Mouse (Mus musculus): Measurements from ENCODE around the gene Krt79. TPM values are rescaled to one million over a fixed set of nuclear protein-coding genes. Genes with fewer than 3 reads are reported as not detected.

The Krt79 gene
- polyA plus RNA-seq, 1 experiment from 2014 or later = not detected

- Histone ChIP-seq H3K27ac (ENCODE audit: low read length) (no peak overlapping the region), H3K36me3 (ENCODE audit: control insufficient read depth, insufficient read depth, low read length) (no peaks in the 10 kb centered on the region), H3K9ac (ENCODE audit: low read depth, low read length) (no peak overlapping the region), H3K4me3 (ENCODE audit: low read length) (no peak overlapping the region), H3K4me2 (ENCODE audit: low read depth, low read length) (no peak overlapping the region), H3K9me3 (ENCODE audit: control insufficient read depth, low read length) (no peaks in the 10 kb centered on the region), H3K4me1 (ENCODE audit: control insufficient read depth, insufficient read depth, low read length) (no peaks in the 10 kb centered on the region), H3K27me3 (replicated peaks; ENCODE audit: control insufficient read depth, insufficient read depth, low read length) (no peaks in the 10 kb centered on the region)
- ATAC-seq = no peak
- 78% methylated on average over 2 of the region's 2 CpGs for WGBS
Observed at GRCm38 (mm10) chr15:101916072-101916471, 24.1 kb downstream of the Krt79 start.

- Histone ChIP-seq H3K9ac (ENCODE audit: low read depth, low read length) (no peak overlapping the region), H3K4me3 (ENCODE audit: low read length) (no peak overlapping the region), H3K27me3 (replicated peaks; ENCODE audit: control insufficient read depth, insufficient read depth, low read length) (no peaks in the 10 kb centered on the region), H3K4me2 (ENCODE audit: low read depth, low read length) (no peak overlapping the region), H3K4me1 (ENCODE audit: control insufficient read depth, insufficient read depth, low read length) (no peaks in the 10 kb centered on the region), H3K36me3 (ENCODE audit: control insufficient read depth, insufficient read depth, low read length) (no peaks in the 10 kb centered on the region), H3K9me3 (ENCODE audit: control insufficient read depth, low read length) (no peaks in the 10 kb centered on the region), H3K27ac (ENCODE audit: low read length) (no peak overlapping the region)
- WGBS = 82% methylated on average over 5 of the region's 5 CpGs
- no peak for ATAC-seq
Observed at GRCm38 (mm10) chr15:101904849-101905248, 35.3 kb downstream of the Krt79 start.

- WGBS = 48% methylated on average over 12 of the region's 12 CpGs
- Histone ChIP-seq H3K36me3 (ENCODE audit: control insufficient read depth, insufficient read depth, low read length) (no peaks in the 10 kb centered on the region), H3K9ac (ENCODE audit: low read depth, low read length) (no peak overlapping the region), H3K4me3 (ENCODE audit: low read length) (no peak overlapping the region), H3K27me3 (replicated peaks; ENCODE audit: control insufficient read depth, insufficient read depth, low read length) (no peaks in the 10 kb centered on the region), H3K4me2 (ENCODE audit: low read depth, low read length) (no peak overlapping the region), H3K4me1 (ENCODE audit: control insufficient read depth, insufficient read depth, low read length) (no peaks in the 10 kb centered on the region), H3K9me3 (ENCODE audit: control insufficient read depth, low read length) (no peaks in the 10 kb centered on the region), H3K27ac (ENCODE audit: low read length) (no peak overlapping the region)
- no peak for ATAC-seq
Observed at GRCm38 (mm10) chr15:101902171-101903149, 37.7 kb downstream of the Krt79 start.

- no peaks in the 10 kb centered on the region for H3K27me3 ChIP-seq (replicated peaks; ENCODE audit: control insufficient read depth, insufficient read depth, low read length)
- H3K4me3 ChIP-seq (ENCODE audit: low read length) = no peak overlapping the region
- no peaks in the 10 kb centered on the region for H3K4me1 ChIP-seq (ENCODE audit: control insufficient read depth, insufficient read depth, low read length)
- WGBS = 91% methylated on average over 4 of the region's 4 CpGs
- no peaks in the 10 kb centered on the region for H3K36me3 ChIP-seq (ENCODE audit: control insufficient read depth, insufficient read depth, low read length)
- no peak overlapping the region for H3K27ac ChIP-seq (ENCODE audit: low read length)
- ATAC-seq = no peak
- no peak overlapping the region for H3K4me2 ChIP-seq (ENCODE audit: low read depth, low read length)
- H3K9me3 ChIP-seq (ENCODE audit: control insufficient read depth, low read length) = no peaks in the 10 kb centered on the region
- H3K9ac ChIP-seq (ENCODE audit: low read depth, low read length) = no peak overlapping the region
Observed at GRCm38 (mm10) chr15:101895216-101895615, 44.9 kb downstream of the Krt79 start.

- Histone ChIP-seq H3K4me2 (ENCODE audit: low read depth, low read length) (no peak within 1 kb of the TSS), H3K9me3 (ENCODE audit: control insufficient read depth, low read length) (no peaks in the 10 kb centered on the region), H3K4me3 (ENCODE audit: low read length) (no peak within 1 kb of the TSS), H3K27ac (ENCODE audit: low read length) (no peak within 1 kb of the TSS), H3K4me1 (ENCODE audit: control insufficient read depth, insufficient read depth, low read length) (no peaks in the 10 kb centered on the region), H3K36me3 (ENCODE audit: control insufficient read depth, insufficient read depth, low read length) (no peaks in the 10 kb centered on the region), H3K27me3 (replicated peaks; ENCODE audit: control insufficient read depth, insufficient read depth, low read length) (no peaks in the 10 kb centered on the region), H3K9ac (ENCODE audit: low read depth, low read length) (no peak within 1 kb of the TSS)
- 65% methylated on average over 4 of the region's 4 CpGs for WGBS
- no peak for ATAC-seq
Observed at GRCm38 (mm10) chr15:101892820-101893219, 47.3 kb downstream of the Krt79 start, which contains the start of gene Krt76. Gene Krt76, minus strand, starts transcription at chr15:101892920.

- no peaks in the 10 kb centered on the region for H3K36me3 ChIP-seq (ENCODE audit: control insufficient read depth, insufficient read depth, low read length)
- WGBS = 30% methylated on average over 11 of the region's 11 CpGs
Observed at GRCm38 (mm10) chr15:101879776-101880175, 60.3 kb downstream of the Krt79 start.

More at GRCm38 (mm10) chr15:101879776-101880175, 60.3 kb downstream of the Krt79 start:
- no peak for ATAC-seq
- no peak overlapping the region for H3K4me3 ChIP-seq (ENCODE audit: low read length)
- H3K27ac ChIP-seq (ENCODE audit: low read length) = no peak overlapping the region
- H3K4me1 ChIP-seq (ENCODE audit: control insufficient read depth, insufficient read depth, low read length) = no peaks in the 10 kb centered on the region
- H3K27me3 ChIP-seq (replicated peaks; ENCODE audit: control insufficient read depth, insufficient read depth, low read length) = peaks cover 6% of the 10 kb centered on the region
- no peaks in the 10 kb centered on the region for H3K9me3 ChIP-seq (ENCODE audit: control insufficient read depth, low read length)
- H3K4me2 ChIP-seq (ENCODE audit: low read depth, low read length) = no peak overlapping the region
- H3K9ac ChIP-seq (ENCODE audit: low read depth, low read length) = no peak overlapping the region

Small RNA genes lying within 50 kb of the gene (microRNA-seq; reads per million reads assigned to microRNA genes)
- not detected for gene Gm44356

Other genes with a start within 250 kb of the Krt79 start
- gene Krt6a, start 246.0 kb downstream of the Krt79 start, polyA plus RNA-seq (2015; fragmentation: Nextera tagmentation; extraction: Ambion mirVana) = 0.07 and 0.39 TPM in 2 replicates
- gene Krt5, start 227.4 kb downstream of the Krt79 start, polyA plus RNA-seq (2015; fragmentation: Nextera tagmentation; extraction: Ambion mirVana) = 0.13 and 0.34 TPM in 2 replicates
- gene Krt71, start 197.2 kb downstream of the Krt79 start, polyA plus RNA-seq (2015; fragmentation: Nextera tagmentation; extraction: Ambion mirVana) = not detected in 2 replicates
- gene Krt72, start 153.9 kb downstream of the Krt79 start, polyA plus RNA-seq (2015; fragmentation: Nextera tagmentation; extraction: Ambion mirVana) = not detected in 2 replicates
- not detected in 2 replicates for gene Krt73, start 138.0 kb downstream of the Krt79 start, polyA plus RNA-seq (2015; fragmentation: Nextera tagmentation; extraction: Ambion mirVana)
- gene Krt2, start 122.2 kb downstream of the Krt79 start, polyA plus RNA-seq (2015; fragmentation: Nextera tagmentation; extraction: Ambion mirVana) = not detected in 2 replicates
- 0.48 and 0.49 TPM in 2 replicates for gene Krt1, start 89.5 kb downstream of the Krt79 start, polyA plus RNA-seq (2015; fragmentation: Nextera tagmentation; extraction: Ambion mirVana)
- 0.13 TPM in 1 of 2 replicates, not detected in the other for gene Krt77, start 70.6 kb downstream of the Krt79 start, polyA plus RNA-seq (2015; fragmentation: Nextera tagmentation; extraction: Ambion mirVana)
- not detected in 2 replicates for gene Krt76, start 47.4 kb downstream of the Krt79 start, polyA plus RNA-seq (2015; fragmentation: Nextera tagmentation; extraction: Ambion mirVana)
- gene Krt4, start 15.6 kb downstream of the Krt79 start, polyA plus RNA-seq (2015; fragmentation: Nextera tagmentation; extraction: Ambion mirVana) = 1.0 TPM in 1 of 2 replicates, not detected in the other
- 0.07 and 0.17 TPM in 2 replicates for gene Krt78, start 14.0 kb upstream of the Krt79 start, polyA plus RNA-seq (2015; fragmentation: Nextera tagmentation; extraction: Ambion mirVana)
- 1,017 and 1,065 TPM in 2 replicates for gene Krt8, start 64.2 kb upstream of the Krt79 start, polyA plus RNA-seq (2015; fragmentation: Nextera tagmentation; extraction: Ambion mirVana)
- gene Krt18, start 87.9 kb upstream of the Krt79 start, polyA plus RNA-seq (2015; fragmentation: Nextera tagmentation; extraction: Ambion mirVana) = 353 and 370 TPM in 2 replicates
- gene Eif4b, start 133.4 kb upstream of the Krt79 start, polyA plus RNA-seq (2015; fragmentation: Nextera tagmentation; extraction: Ambion mirVana) = 112 and 117 TPM in 2 replicates
- gene Tns2, start 160.1 kb upstream of the Krt79 start, polyA plus RNA-seq (2015; fragmentation: Nextera tagmentation; extraction: Ambion mirVana) = 26.4 and 28.6 TPM in 2 replicates
- 27.5 and 28.0 TPM in 2 replicates for gene Spryd3, start 195.9 kb upstream of the Krt79 start, polyA plus RNA-seq (2015; fragmentation: Nextera tagmentation; extraction: Ambion mirVana)
- 11.8 and 11.9 TPM in 2 replicates for gene Igfbp6, start 204.0 kb upstream of the Krt79 start, polyA plus RNA-seq (2015; fragmentation: Nextera tagmentation; extraction: Ambion mirVana)
- gene Soat2, start 210.2 kb upstream of the Krt79 start, polyA plus RNA-seq (2015; fragmentation: Nextera tagmentation; extraction: Ambion mirVana) = 25.0 and 31.2 TPM in 2 replicates

Data from intestine, embryonic 16.5 days (tissue).